Mouse (Mus musculus) cerebellum, adult 11-12 months (tissue): ENCODE results near the gene Klhl29.
A peak's percentile ranks its signal among the peaks of the same experiment; 100 is the strongest.

ENCODE experiments used
- DNase-seq: peaks from one replicate; pipeline ENCODE4 v3.0.0; 2022

Klhl29 gene

GRCm38 (mm10) chr12:5116605-5117004, 258.9 kb downstream of the Klhl29 start:
- no peak for DNase-seq

GRCm38 (mm10) chr12:5114631-5115030, 260.9 kb downstream of the Klhl29 start:
- no peak for DNase-seq

GRCm38 (mm10) chr12:5111343-5111742, 264.1 kb downstream of the Klhl29 start:
- DNase-seq, result no peak

- no peak for DNase-seq
These were observed 266.9 kb downstream of the Klhl29 start for GRCm38 (mm10) chr12:5108613-5109012.

- DNase-seq, result no peak
These were observed 267.7 kb downstream of the Klhl29 start for GRCm38 (mm10) chr12:5107795-5108194.

- DNase-seq, result no peak
These were observed 270.9 kb downstream of the Klhl29 start for GRCm38 (mm10) chr12:5104422-5105052.

- DNase-seq, result no peak
These were observed 274.0 kb downstream of the Klhl29 start for GRCm38 (mm10) chr12:5101411-5102024.

GRCm38 (mm10) chr12:5099572-5099971, 275.9 kb downstream of the Klhl29 start:
- DNase-seq, result no peak

- no peak for DNase-seq
These were observed 286.8 kb downstream of the Klhl29 start for GRCm38 (mm10) chr12:5088639-5089038.

GRCm38 (mm10) chr12:5087787-5088519, 287.5 kb downstream of the Klhl29 start:
- peak; percentile 75 for DNase-seq

- no peak for DNase-seq
These were observed 290.8 kb downstream of the Klhl29 start for GRCm38 (mm10) chr12:5084714-5085113.

- DNase-seq, result no peak
These were observed 294.0 kb downstream of the Klhl29 start for GRCm38 (mm10) chr12:5081480-5081879.

GRCm38 (mm10) chr12:5073191-5073590, 302.3 kb downstream of the Klhl29 start:
- DNase-seq, result no peak

- no peak for DNase-seq
These were observed 305.4 kb downstream of the Klhl29 start for GRCm38 (mm10) chr12:5070131-5070530.

GRCm38 (mm10) chr12:5067590-5067989, 307.9 kb downstream of the Klhl29 start:
- no peak for DNase-seq

GRCm38 (mm10) chr12:5048104-5048503, 327.4 kb downstream of the Klhl29 start:
- no peak for DNase-seq

- no peak for DNase-seq
These were observed 331.3 kb downstream of the Klhl29 start for GRCm38 (mm10) chr12:5044141-5044540.

GRCm38 (mm10) chr12:5038008-5038407, 337.5 kb downstream of the Klhl29 start:
- no peak for DNase-seq

- no peak for DNase-seq
These were observed 346.4 kb downstream of the Klhl29 start for GRCm38 (mm10) chr12:5029035-5029434.
